Mouse (Mus musculus) forebrain, embryonic 12.5 days (tissue): ENCODE measurements around the gene Akr1b7. TPM values are rescaled to one million over a fixed set of nuclear protein-coding genes. Genes with fewer than 3 reads are reported as not detected.

ENCODE experiments used
- ATAC-seq: fragments of 200-750 bp; cut with Nextera tagmentation; 2 replicates; pipeline ENCODE4 v1.8.0; 2017; ENCODE audit warnings: moderate TSS enrichment; ENCODE audit not compliant: low FRiP score
- H3K27ac ChIP-seq: fragments of 300-500 bp; sonication (generic); 2 replicates; pipeline ENCODE4 v1.5.1; 2016; ENCODE audit warnings: mild to moderate bottlenecking
- H3K27me3 ChIP-seq: fragments of 300-500 bp; sonication (generic); 2 replicates; pipeline ENCODE4 v1.6.1; 2016; ENCODE audit warnings: mild to moderate bottlenecking
- H3K36me3 ChIP-seq: fragments of 300-500 bp; sonication (generic); replicated peaks from 2 replicates; pipeline ENCODE4 v1.6.1; 2016; ENCODE audit warnings: mild to moderate bottlenecking
- H3K4me1 ChIP-seq: fragments of 300-500 bp; sonication (generic); 2 replicates; pipeline ENCODE4 v1.6.1; 2016
- H3K4me2 ChIP-seq: fragments of 300-500 bp; sonication (generic); 2 replicates; pipeline ENCODE4 v1.6.1; 2016; ENCODE audit warnings: mild to moderate bottlenecking, moderate library complexity
- H3K4me3 ChIP-seq: fragments of 300-500 bp; sonication (generic); replicated peaks from 2 replicates; pipeline ENCODE4 v1.5.1; 2016; ENCODE audit warnings: mild to moderate bottlenecking
- H3K9ac ChIP-seq: fragments of 300-500 bp; sonication (generic); 2 replicates; pipeline ENCODE4 v1.6.1; 2016; ENCODE audit warnings: mild to moderate bottlenecking
- H3K9me3 ChIP-seq: fragments of 300-500 bp; sonication (generic); 2 replicates; pipeline ENCODE4 v1.6.1; 2016
- WGBS: fragments of 180-500 bp; shearing (Covaris S2); methylation state at CpG from one replicate; pipeline ENCODE4 v1.1.7; 2016; 5-methylcytosine and 5-hydroxymethylcytosine counted together
- polyA plus RNA-seq: library from polyadenylated mRNA; unstranded; fragments of >200 nt; fragmentation: Nextera tagmentation; extraction: Ambion mirVana; gene quantifications from 2 replicates; pipeline ENCODE4 v1.2.1, GENCODE M21; 2016

Gene Akr1b7
- polyA plus RNA-seq, 1 experiment from 2014 or later, result not detected

GRCm38 (mm10) chr6:34447961-34448360, 35.8 kb downstream of the Akr1b7 start:
- ATAC-seq, result no peak
- Histone ChIP-seq H3K4me2 (no peak overlapping the region), H3K9me3 (no peaks in the 10 kb centered on the region), H3K4me3 (no peak overlapping the region), H3K27ac (no peak overlapping the region), H3K36me3 (no peaks in the 10 kb centered on the region), H3K27me3 (no peaks in the 10 kb centered on the region), H3K9ac (no peak overlapping the region), H3K4me1 (no peaks in the 10 kb centered on the region)
- 16% methylated on average over 2 of the region's 2 CpGs for WGBS

GRCm38 (mm10) chr6:34448696-34449095, 36.6 kb downstream of the Akr1b7 start:
- Histone ChIP-seq H3K27ac (no peak overlapping the region), H3K27me3 (no peaks in the 10 kb centered on the region), H3K4me1 (no peaks in the 10 kb centered on the region), H3K4me2 (no peak overlapping the region), H3K4me3 (no peak overlapping the region), H3K36me3 (no peaks in the 10 kb centered on the region), H3K9me3 (no peaks in the 10 kb centered on the region), H3K9ac (no peak overlapping the region)
- 87% methylated on average over 1 of the region's 1 CpGs for WGBS
- ATAC-seq, result no peak

- no peak overlapping the region for H3K4me2 ChIP-seq
- H3K4me1 ChIP-seq, result no peaks in the 10 kb centered on the region
- H3K27ac ChIP-seq, result no peak overlapping the region
- no peaks in the 10 kb centered on the region for H3K27me3 ChIP-seq
- 72% methylated on average over 7 of the region's 7 CpGs for WGBS
- H3K4me3 ChIP-seq, result no peak overlapping the region
- no peak overlapping the region for H3K9ac ChIP-seq
- H3K9me3 ChIP-seq, result no peaks in the 10 kb centered on the region
- no peak for ATAC-seq
- H3K36me3 ChIP-seq, result no peaks in the 10 kb centered on the region
These were observed 41.0 kb downstream of the Akr1b7 start for GRCm38 (mm10) chr6:34452963-34453770.

DNA sequence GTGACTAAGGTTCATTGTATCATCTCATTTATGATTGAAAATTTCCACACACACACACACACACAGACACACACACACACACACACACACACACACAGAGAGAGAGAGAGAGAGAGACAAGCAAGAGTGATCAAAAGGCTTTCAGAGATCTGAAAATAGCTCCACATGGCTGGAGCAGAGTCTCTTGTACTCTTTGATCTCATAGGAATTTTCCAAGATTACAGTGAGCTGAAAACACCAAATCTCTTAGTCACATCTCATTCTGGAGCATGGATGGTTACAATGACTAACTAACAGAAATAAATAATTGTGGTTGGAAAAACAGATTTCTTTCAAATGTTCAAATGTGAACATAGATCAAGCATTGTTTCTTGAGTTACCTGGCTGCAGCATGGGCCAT, 47.3 kb downstream of the Akr1b7 start:
- no peak for ATAC-seq
- H3K27ac ChIP-seq, result no peak overlapping the region
- H3K4me2 ChIP-seq, result no peak overlapping the region

DNA sequence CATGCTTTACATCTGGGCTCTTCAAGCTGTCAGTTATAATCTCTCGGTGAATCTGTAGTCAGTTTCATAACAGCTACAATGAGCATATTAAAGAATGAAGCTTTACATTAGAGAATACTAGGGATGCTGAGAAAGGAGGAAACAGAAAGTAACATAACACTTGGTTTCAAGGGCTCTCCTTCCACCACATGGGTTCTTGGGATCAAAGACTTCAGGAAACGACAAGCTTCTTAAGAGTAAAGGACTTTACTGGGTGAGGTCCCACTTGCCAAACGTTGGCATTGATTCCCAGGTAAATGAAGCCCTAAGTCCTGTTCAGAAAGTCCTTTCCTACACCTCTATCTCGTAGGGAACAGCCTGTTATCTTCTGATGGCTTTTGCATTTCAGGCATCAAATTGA, 48.5 kb downstream of the Akr1b7 start:
- H3K9ac ChIP-seq, result no peak overlapping the region
- no peaks in the 10 kb centered on the region for H3K36me3 ChIP-seq
- no peak overlapping the region for H3K4me2 ChIP-seq
- H3K27me3 ChIP-seq, result no peaks in the 10 kb centered on the region
- H3K4me1 ChIP-seq, result no peaks in the 10 kb centered on the region
- WGBS, result 65% methylated on average over 4 of the region's 4 CpGs
- no peak overlapping the region for H3K4me3 ChIP-seq
- ATAC-seq, result no peak
- H3K27ac ChIP-seq, result no peak overlapping the region
- no peaks in the 10 kb centered on the region for H3K9me3 ChIP-seq

More for the DNA sequence above, 47.3 kb downstream of the Akr1b7 start:
- Histone ChIP-seq H3K27me3 (no peaks in the 10 kb centered on the region), H3K4me3 (no peak overlapping the region), H3K36me3 (no peaks in the 10 kb centered on the region), H3K9ac (no peak overlapping the region), H3K4me1 (no peaks in the 10 kb centered on the region), H3K9me3 (no peaks in the 10 kb centered on the region)

DNA sequence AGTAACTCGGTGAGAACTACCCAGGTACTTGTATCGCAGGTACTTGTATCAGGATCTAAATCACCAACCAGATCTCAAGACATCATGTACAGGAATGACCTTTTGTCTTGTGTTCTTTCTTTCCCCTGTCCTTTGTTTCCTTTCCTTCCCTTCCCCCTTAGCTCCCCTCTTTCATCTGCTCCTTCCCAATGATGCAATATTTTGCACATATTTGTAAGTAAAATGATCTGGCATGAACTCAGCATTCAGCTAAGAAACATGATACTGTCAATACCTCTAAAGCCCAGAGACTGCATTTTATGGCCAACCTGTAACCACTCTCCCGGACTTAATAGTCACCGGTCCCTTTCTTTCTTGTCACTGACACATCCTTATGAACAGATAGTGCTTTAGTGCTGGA, 51.4 kb downstream of the Akr1b7 start:
- no peaks in the 10 kb centered on the region for H3K36me3 ChIP-seq
- no peak overlapping the region for H3K4me3 ChIP-seq
- no peaks in the 10 kb centered on the region for H3K9me3 ChIP-seq
- no peak overlapping the region for H3K27ac ChIP-seq
- H3K4me2 ChIP-seq, result no peak overlapping the region
- no peaks in the 10 kb centered on the region for H3K4me1 ChIP-seq
- 90% methylated on average over 4 of the region's 4 CpGs for WGBS
- no peak overlapping the region for H3K9ac ChIP-seq
- ATAC-seq, result no peak
- H3K27me3 ChIP-seq, result no peaks in the 10 kb centered on the region

DNA sequence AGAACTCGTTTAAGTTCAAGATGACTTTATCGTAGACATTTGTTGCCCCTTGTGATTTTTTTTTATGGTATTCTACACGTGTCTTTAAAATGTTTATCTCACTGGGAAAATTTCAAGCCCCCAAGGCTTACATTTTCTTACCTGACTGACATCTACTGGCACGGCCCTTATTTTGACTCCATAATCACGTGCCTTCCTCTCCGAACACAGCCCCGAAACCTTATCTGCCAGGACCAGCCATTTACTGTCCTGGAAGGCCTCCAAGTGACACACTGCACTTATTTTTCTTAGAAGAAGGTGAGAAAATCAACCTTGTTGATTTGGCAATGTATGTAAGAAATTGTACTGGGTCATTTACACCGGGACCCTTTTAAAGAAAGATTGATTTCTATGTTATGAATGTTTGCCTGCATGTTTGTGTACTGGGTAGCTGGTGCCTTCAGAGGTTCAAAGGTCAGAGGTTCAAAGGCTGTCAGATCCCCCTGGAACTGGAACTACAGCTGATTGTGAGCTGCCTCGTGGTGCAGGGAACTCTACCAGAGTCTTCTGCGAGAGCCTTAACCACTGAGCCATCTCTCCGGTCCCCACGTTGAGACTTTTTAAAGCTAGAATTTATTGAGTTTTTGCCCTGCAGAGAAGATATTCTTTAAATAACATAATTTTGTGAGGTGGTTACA, 59.4 kb downstream of the Akr1b7 start:
- H3K27ac ChIP-seq, result no peak overlapping the region
- no peak overlapping the region for H3K4me2 ChIP-seq
- H3K4me1 ChIP-seq, result peaks cover 3% of the 10 kb centered on the region
- no peaks in the 10 kb centered on the region for H3K9me3 ChIP-seq
- no peak overlapping the region for H3K9ac ChIP-seq
- no peaks in the 10 kb centered on the region for H3K27me3 ChIP-seq
- ATAC-seq, result no peak
- no peak overlapping the region for H3K4me3 ChIP-seq
- no peaks in the 10 kb centered on the region for H3K36me3 ChIP-seq
- WGBS, result 88% methylated on average over 12 of the region's 12 CpGs

Other genes with a start within 250 kb of the Akr1b7 start
- gene Slc35b4, start 235.2 kb upstream of the Akr1b7 start, polyA plus RNA-seq, result 41.8 and 45.4 TPM in 2 replicates
- 135 and 136 TPM in 2 replicates for gene Akr1b3, start 94.9 kb upstream of the Akr1b7 start, polyA plus RNA-seq
- gene Akr1b8, start 58.2 kb upstream of the Akr1b7 start, polyA plus RNA-seq, result 13.6 and 18.5 TPM in 2 replicates
- gene Akr1b10, start 28.1 kb upstream of the Akr1b7 start, polyA plus RNA-seq, result 9.4 and 10.1 TPM in 2 replicates
- 62.8 and 68.6 TPM in 2 replicates for gene Bpgm, start 63.9 kb downstream of the Akr1b7 start, polyA plus RNA-seq
- gene Cald1, start 186.2 kb downstream of the Akr1b7 start, polyA plus RNA-seq, result 105 and 133 TPM in 2 replicates